Mouse (Mus musculus): ENCODE results near the gene Spg11. TPM values are rescaled to one million over a fixed set of nuclear protein-coding genes. Genes with fewer than 3 reads are reported as not detected.

The Spg11 gene
- polyA plus RNA-seq, 1 experiment from 2014 or later: 11.2 TPM

DNA sequence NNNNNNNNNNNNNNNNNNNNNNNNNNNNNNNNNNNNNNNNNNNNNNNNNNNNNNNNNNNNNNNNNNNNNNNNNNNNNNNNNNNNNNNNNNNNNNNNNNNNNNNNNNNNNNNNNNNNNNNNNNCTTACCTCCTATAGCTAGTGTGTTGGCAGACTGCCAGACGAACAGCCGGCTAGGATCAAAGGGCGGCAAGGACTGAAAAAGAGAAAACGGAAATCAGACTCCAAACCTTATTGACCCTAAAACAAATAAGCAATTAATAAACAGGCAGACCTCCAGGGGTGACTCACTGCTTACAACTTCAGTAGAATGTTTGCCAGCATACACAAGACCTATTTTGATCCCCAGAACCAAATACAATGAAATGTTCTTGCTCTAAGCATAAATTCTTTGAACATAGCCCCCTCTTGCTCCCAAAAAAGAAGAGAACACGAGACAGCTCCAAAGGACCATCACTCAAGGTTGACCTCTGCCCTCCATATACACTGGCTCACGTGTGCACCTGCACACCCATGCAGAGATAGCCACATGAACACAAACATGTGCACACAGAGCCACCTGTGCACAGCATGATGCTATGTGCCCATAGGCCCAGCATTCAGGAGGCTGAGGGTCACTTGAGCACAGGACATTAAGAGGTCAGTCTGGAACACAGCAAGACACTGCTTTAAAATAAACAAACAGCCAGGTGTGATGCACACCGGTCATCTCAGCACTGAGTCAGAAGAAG is 36.3 kb downstream of the Spg11 start:
- Histone ChIP-seq H3K27me3 (ENCODE audit: insufficient read depth, poor library complexity, severe bottlenecking) (no peaks in the 10 kb centered on the region), H3K4me3 (no peak overlapping the region), H3K4me1 (replicated peaks) (no peaks in the 10 kb centered on the region), H3K9me3 (no peaks in the 10 kb centered on the region), H3K36me3 (peaks cover 95% of the 10 kb centered on the region), H3K27ac (no peak overlapping the region)
- 73% methylated on average over 7 of the region's 7 CpGs for WGBS
- no peak for DNase-seq (ENCODE audit: low spot score)

DNA sequence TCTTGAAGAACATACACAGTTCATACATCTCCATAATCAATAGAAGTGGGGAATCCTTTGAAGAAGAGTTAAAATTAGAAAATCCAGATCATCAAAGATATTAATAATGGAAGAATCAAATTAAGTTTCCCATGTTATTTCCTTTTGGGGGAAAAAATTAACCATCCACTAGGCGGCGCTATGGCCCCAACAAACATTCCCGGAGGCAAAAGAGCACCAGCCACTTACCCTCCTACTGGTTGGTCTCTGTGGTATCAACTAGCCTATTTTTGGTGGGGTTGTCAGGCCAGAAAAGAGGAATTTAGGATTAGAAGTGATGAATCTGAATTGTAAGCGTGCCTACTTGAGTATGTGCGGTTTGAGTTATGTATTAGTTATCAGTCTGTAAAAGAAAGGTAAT is 48.3 kb downstream of the Spg11 start:
- no peaks in the 10 kb centered on the region for H3K4me1 ChIP-seq (replicated peaks)
- peak; percentile 35 for DNase-seq (ENCODE audit: low spot score)
- H3K4me3 ChIP-seq: no peak overlapping the region
- no peaks in the 10 kb centered on the region for H3K27me3 ChIP-seq (ENCODE audit: insufficient read depth, poor library complexity, severe bottlenecking)
- 41% methylated on average over 5 of the region's 5 CpGs for WGBS
- H3K36me3 ChIP-seq: peaks cover 82% of the 10 kb centered on the region
- H3K27ac ChIP-seq: no peak overlapping the region
- H3K9me3 ChIP-seq: no peaks in the 10 kb centered on the region

DNA sequence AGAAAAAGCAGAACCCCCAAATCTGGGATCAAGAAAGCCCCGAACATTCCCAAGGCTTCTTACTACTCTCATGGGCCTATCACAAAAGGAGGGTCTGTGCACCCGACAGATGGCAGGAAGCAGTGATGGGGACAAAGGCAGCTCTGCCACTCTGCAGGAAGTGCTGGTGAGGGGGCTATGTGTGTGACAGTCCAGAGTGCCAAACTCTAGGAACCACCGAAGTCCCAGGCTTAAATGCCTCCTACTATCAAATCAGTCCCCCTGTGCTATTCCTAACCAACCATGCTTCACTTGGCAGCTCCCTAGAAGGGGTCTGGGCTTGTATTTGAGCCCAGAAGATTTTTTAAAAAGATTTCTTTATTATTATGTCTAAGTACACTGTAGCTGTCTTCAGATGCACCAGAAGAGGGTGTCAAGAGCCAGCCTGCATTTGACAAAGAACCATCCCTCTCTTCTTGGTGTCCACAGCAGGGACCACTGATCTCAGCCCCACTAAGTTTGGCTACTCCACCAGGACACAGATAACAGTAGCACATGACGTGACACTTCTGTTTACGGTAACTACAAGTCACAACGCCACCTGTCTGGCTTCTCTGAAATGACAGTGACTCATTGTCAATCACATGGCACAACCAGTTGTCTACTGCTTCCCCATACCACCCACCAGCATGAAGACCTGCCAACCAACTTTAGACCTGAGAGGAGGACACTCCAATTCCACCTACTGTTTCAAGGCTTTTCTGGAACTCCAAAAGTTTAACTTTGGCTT is 48.9 kb downstream of the Spg11 start:
- Histone ChIP-seq H3K27me3 (ENCODE audit: insufficient read depth, poor library complexity, severe bottlenecking) (no peaks in the 10 kb centered on the region), H3K4me3 (no peak overlapping the region), H3K27ac (no peak overlapping the region), H3K4me1 (replicated peaks) (no peaks in the 10 kb centered on the region), H3K9me3 (no peaks in the 10 kb centered on the region), H3K36me3 (peaks cover 82% of the 10 kb centered on the region)
- DNase-seq (ENCODE audit: low spot score): no peak
- WGBS: 92% methylated on average over 6 of the region's 6 CpGs

GRCm38 (mm10) chr2:122066241-122066640 is 51.9 kb downstream of the Spg11 start:
- no peak overlapping the region for H3K27ac ChIP-seq
- no peaks in the 10 kb centered on the region for H3K27me3 ChIP-seq (ENCODE audit: insufficient read depth, poor library complexity, severe bottlenecking)
- H3K9me3 ChIP-seq: no peaks in the 10 kb centered on the region
- WGBS: 85% methylated on average over 8 of the region's 8 CpGs
- no peaks in the 10 kb centered on the region for H3K4me1 ChIP-seq (replicated peaks)
- no peak overlapping the region for H3K4me3 ChIP-seq
- no peak for DNase-seq (ENCODE audit: low spot score)
- peaks cover 81% of the 10 kb centered on the region for H3K36me3 ChIP-seq

GRCm38 (mm10) chr2:122065200-122065969 is 52.8 kb downstream of the Spg11 start:
- Histone ChIP-seq H3K36me3 (peaks cover 81% of the 10 kb centered on the region), H3K27ac (no peak overlapping the region), H3K9me3 (no peaks in the 10 kb centered on the region), H3K27me3 (ENCODE audit: insufficient read depth, poor library complexity, severe bottlenecking) (no peaks in the 10 kb centered on the region), H3K4me1 (replicated peaks) (no peaks in the 10 kb centered on the region), H3K4me3 (no peak overlapping the region)
- no peak for DNase-seq (ENCODE audit: low spot score)
- WGBS: 58% methylated on average over 14 of the region's 14 CpGs

DNA sequence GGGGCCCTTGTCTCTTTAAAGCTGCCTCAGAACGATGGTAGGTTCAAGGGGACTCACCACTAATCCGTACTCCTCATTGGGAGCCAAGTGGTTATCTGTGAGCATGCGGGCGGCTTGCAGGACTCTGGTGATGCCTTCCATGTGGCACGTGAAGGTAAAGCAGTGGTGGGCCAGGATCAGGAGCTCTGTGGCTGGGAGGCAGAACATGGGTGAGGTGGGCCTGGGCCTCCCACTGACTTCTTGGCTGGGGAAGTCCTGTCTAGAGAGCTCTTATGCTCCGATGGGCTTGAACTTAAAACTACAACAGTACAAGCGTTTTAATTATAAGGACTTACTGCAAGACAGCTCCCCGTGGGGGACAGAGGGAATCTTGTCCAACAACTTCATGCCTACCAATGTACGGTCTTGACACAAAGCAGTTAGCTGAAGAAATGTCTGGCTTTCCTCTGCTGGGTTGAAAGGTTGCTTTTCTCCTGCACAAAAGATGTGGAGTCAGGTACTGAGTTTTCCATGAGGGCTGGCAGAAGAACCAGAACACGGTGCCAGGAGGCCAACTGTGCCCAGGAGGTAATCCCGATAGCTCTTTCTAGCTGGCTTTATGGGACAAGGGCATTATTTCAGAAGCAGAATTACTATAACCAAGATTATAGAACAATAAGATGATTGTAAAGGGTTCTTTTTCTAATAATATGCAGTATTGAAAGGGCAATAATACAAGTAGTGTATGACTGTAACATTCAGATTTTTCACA is 58.6 kb downstream of the Spg11 start:
- Histone ChIP-seq H3K9me3 (no peaks in the 10 kb centered on the region), H3K27me3 (ENCODE audit: insufficient read depth, poor library complexity, severe bottlenecking) (no peaks in the 10 kb centered on the region), H3K36me3 (peaks cover 79% of the 10 kb centered on the region), H3K4me1 (replicated peaks) (no peaks in the 10 kb centered on the region), H3K4me3 (no peak overlapping the region), H3K27ac (no peak overlapping the region)
- 94% methylated on average over 11 of the region's 11 CpGs for WGBS
- DNase-seq (ENCODE audit: low spot score): no peak

DNA sequence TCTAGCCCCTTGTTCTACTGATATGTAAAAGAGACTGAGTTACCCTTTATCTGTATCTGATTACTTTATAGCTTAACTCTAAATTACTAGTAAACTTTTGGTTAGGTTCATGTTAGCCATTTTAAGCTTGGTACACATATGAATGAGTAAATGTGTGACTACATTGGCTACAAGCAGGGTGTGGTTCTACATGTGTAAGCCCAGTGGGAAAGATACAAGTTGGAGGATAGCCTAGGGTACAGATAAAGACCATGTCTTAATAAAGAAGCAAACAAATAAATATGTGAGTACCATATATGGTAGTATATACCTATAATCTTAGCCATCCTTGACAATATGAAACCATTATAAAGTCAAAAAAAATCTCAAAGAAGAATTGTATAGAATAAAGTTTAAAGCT is 74.3 kb downstream of the Spg11 start:
- no peaks in the 10 kb centered on the region for H3K4me1 ChIP-seq (replicated peaks)
- no peak overlapping the region for H3K4me3 ChIP-seq
- peaks cover 91% of the 10 kb centered on the region for H3K36me3 ChIP-seq
- DNase-seq (ENCODE audit: low spot score): no peak
- H3K27me3 ChIP-seq (ENCODE audit: insufficient read depth, poor library complexity, severe bottlenecking): no peaks in the 10 kb centered on the region
- no peak overlapping the region for H3K27ac ChIP-seq
- H3K9me3 ChIP-seq: no peaks in the 10 kb centered on the region

GRCm38 (mm10) chr2:122036064-122036463 is 82.1 kb downstream of the Spg11 start:
- 93% methylated on average over 3 of the region's 3 CpGs for WGBS
- peaks cover 89% of the 10 kb centered on the region for H3K36me3 ChIP-seq

GRCm38 (mm10) chr2:122031970-122032369 is 86.2 kb downstream of the Spg11 start:
- no peak for DNase-seq (ENCODE audit: low spot score)
- peaks cover 62% of the 10 kb centered on the region for H3K36me3 ChIP-seq
- 87% methylated on average over 6 of the region's 6 CpGs for WGBS

More at GRCm38 (mm10) chr2:122036064-122036463, 82.1 kb downstream of the Spg11 start:
- H3K4me1 ChIP-seq (replicated peaks): no peaks in the 10 kb centered on the region
- no peak overlapping the region for H3K4me3 ChIP-seq
- no peaks in the 10 kb centered on the region for H3K9me3 ChIP-seq
- H3K27me3 ChIP-seq (ENCODE audit: insufficient read depth, poor library complexity, severe bottlenecking): no peaks in the 10 kb centered on the region
- DNase-seq (ENCODE audit: low spot score): no peak
- no peak overlapping the region for H3K27ac ChIP-seq

DNA sequence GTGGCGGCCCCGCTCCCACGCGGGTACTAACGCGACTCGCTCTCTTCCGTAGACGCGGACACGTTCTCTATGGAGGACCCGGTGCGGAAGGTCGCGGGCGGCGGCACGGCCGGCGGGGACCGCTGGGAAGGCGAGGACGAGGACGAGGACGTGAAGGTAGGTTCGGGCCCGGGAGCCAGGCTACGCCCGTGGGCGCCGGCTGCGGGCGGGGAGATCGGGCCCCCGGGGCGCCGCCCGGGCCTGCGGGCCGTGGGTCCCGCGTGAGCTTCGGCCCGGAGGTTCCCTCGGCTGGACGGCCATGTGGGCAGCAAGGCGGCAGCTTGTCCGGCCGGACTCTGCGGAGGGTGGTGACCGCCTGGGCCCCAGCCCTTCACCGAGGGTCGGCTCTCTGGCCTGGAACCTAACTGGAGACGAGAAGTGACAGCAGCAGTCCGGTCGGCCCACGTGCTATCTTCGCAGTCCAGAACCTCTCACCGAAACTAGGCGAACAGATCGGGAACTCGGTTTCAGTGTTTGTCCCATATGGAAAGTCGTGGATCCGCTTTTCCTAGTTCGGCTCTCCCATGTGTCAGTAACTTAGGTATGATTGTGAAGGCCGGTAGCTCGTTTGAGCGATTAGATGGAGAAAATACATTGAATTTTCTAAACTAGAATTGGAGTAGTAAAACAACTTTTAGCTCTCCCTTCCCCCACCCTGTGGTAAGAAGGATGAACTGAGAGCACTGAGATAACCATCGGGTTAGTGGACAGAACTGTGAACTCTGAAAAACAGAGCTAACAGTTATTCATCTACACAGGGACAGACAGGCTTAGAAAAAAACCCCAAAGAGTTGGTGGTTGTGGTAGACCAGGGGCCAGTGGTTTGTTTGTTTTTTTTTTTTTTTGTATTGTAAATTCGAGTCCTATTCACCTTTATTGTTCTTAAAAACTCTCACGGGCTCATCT is 89.2 kb downstream of the Spg11 start:
- H3K4me3 ChIP-seq: peak overlapping the region; percentile 96
- 1% methylated on average over 71 of the region's 71 CpGs for WGBS
- H3K27ac ChIP-seq: peak overlapping the region; percentile 94
- no peaks in the 10 kb centered on the region for H3K27me3 ChIP-seq (ENCODE audit: insufficient read depth, poor library complexity, severe bottlenecking)
- peak; percentile 65 for DNase-seq (ENCODE audit: low spot score)
- H3K36me3 ChIP-seq: peaks cover 33% of the 10 kb centered on the region
- H3K9me3 ChIP-seq: no peaks in the 10 kb centered on the region
- peaks cover 15% of the 10 kb centered on the region for H3K4me1 ChIP-seq (replicated peaks)

More at GRCm38 (mm10) chr2:122031970-122032369, 86.2 kb downstream of the Spg11 start:
- Histone ChIP-seq H3K27me3 (ENCODE audit: insufficient read depth, poor library complexity, severe bottlenecking) (no peaks in the 10 kb centered on the region), H3K4me3 (no peak overlapping the region), H3K4me1 (replicated peaks) (peaks cover 15% of the 10 kb centered on the region), H3K27ac (no peak overlapping the region), H3K9me3 (no peaks in the 10 kb centered on the region)

DNA sequence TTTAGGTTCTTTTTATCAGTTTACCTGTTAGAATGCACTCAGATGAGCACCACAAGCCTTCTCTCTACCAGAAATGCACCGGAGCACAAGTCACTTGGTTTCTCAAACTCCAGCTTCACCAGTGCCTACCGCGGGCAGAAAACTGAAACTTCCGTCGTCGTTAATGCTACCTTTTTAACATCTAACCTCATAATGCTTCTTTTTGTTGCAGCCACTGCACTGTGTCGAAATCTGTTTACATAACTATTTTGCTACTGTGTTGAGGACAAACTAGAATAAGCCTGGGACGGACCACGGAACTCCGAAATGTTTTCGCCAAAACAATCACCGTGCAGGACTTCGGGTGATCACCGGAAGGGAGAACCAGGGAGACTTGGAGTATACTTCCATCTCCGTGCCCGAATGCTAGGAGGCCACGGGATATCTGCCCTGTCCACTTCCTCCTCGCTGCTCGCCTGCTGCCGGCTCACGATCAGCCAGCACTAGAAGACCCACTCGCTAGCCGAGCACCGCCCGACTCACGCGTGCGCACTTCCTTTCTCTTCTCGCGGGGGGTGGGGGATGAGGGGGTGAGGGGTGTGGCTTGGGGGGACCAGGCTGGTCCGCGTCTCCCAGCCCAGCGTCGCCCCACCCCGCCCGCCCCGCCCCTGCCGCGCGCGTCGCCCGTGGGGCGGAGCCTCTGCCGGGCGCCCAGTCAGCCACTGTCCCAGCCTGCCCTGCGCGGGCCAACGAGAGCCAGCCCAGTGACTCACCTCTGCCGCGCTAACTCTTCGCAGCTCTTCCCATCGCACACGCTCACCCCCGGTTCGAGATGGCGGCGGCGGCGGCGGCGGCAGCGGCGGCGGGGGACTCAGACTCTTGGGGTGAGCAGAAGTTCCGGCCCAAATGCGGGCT is 90.1 kb downstream of the Spg11 start, which contains the start of gene Eif3j1:
TSS of gene Eif3j1 (plus strand) at position 685 of the 894 bp plus-strand sequence.
- peaks cover 24% of the 10 kb centered on the region for H3K36me3 ChIP-seq
- DNase-seq (ENCODE audit: low spot score): peak; percentile 95
- peak within 1 kb of the TSS; percentile 96 for H3K4me3 ChIP-seq
- peak within 1 kb of the TSS; percentile 94 for H3K27ac ChIP-seq
- WGBS: under 1% methylated on average over 60 of the region's 67 CpGs
- no peaks in the 10 kb centered on the region for H3K9me3 ChIP-seq
- H3K27me3 ChIP-seq (ENCODE audit: insufficient read depth, poor library complexity, severe bottlenecking): no peaks in the 10 kb centered on the region
- H3K4me1 ChIP-seq (replicated peaks): peaks cover 15% of the 10 kb centered on the region
